In genomic region chr6:140857118-140857746, GRCm38 (mm10) we compare ENCODE assay signal across 8 mouse cellular contexts.
A peak's percentile ranks its signal among the peaks of the same experiment; 100 is the strongest.
DNase-seq lines count a peak whose midpoint lies in the region; ATAC-seq lines count a peak whose summit lies in the region.

No protein-coding gene starts in this region.

- 7% methylated on average over 18 of the region's 18 CpGs for WGBS in kidney, embryonic 15.5 days
- WGBS in neural tube, embryonic 13.5 days = 21% methylated on average over 18 of the region's 18 CpGs

- H3K27me3 ChIP-seq in kidney, embryonic 15.5 days = no peaks in the 10 kb centered on the region
- no peaks in the 10 kb centered on the region for H3K27me3 ChIP-seq in neural tube, embryonic 13.5 days

- peaks cover 35% of the 10 kb centered on the region; the same call in 1 of the 2 replicates for H3K4me1 ChIP-seq in kidney, embryonic 15.5 days
- H3K4me1 ChIP-seq in neural tube, embryonic 13.5 days (replicated peaks) = peaks cover 23% of the 10 kb centered on the region

- H3K4me2 ChIP-seq in kidney, embryonic 15.5 days = peak overlapping the region; percentile 67
- H3K4me2 ChIP-seq in neural tube, embryonic 13.5 days = peak overlapping the region; percentile 58

- H3K36me3 ChIP-seq in kidney, embryonic 15.5 days = no peaks in the 10 kb centered on the region
- H3K36me3 ChIP-seq in neural tube, embryonic 13.5 days = no peaks in the 10 kb centered on the region

- H3K4me3 ChIP-seq in kidney, embryonic 15.5 days (replicated peaks) = peak overlapping the region; percentile 38
- H3K4me3 ChIP-seq in neural tube, embryonic 13.5 days = peak overlapping the region; percentile 31

- no peaks in the 10 kb centered on the region for H3K9me3 ChIP-seq in kidney, embryonic 15.5 days (replicated peaks)
- H3K9me3 ChIP-seq in neural tube, embryonic 13.5 days = no peaks in the 10 kb centered on the region

- H3K9ac ChIP-seq in kidney, embryonic 15.5 days = 0 out of 2 replicates have a peak overlapping the region, but pooled peaks have one; percentile 9
- H3K9ac ChIP-seq in neural tube, embryonic 13.5 days = peak overlapping the region; percentile 61

- no peak for DNase-seq in kidney, adult 11 months
- DNase-seq in cerebellum, adult 9-10 months = peak; percentile 69
- peak; percentile 16 to 27 for DNase-seq in frontal cortex, postnatal 10 days (ENCODE audit: low spot score in 2 of 2)
- peak; percentile 51 to 65 for DNase-seq in left cerebral cortex, postnatal 36 days (ENCODE audit: low spot score in 2 of 2)
- no peak for DNase-seq in gastrocnemius, postnatal 10 days

- intact Hi-C loops in left cerebral cortex, postnatal 36 days (cut with DNase I) = loop anchor here (10.0 kb wide), 1 partner anchor 92 kb away; no protein-coding TSS in a partner anchor

- peak; percentile 63 for ATAC-seq in kidney, embryonic 15.5 days (replicated peaks; ENCODE audit: low FRiP score)
- no peak for ATAC-seq in neural tube, embryonic 13.5 days (ENCODE audit: low read depth)
- no peak for ATAC-seq in erythroblast, adult 5-6 weeks (replicated peaks; ENCODE audit: low FRiP score, poor library complexity, severe bottlenecking)

- peak overlapping the region; percentile 79 for H3K27ac ChIP-seq in kidney, embryonic 15.5 days
- peak overlapping the region; percentile 65 for H3K27ac ChIP-seq in neural tube, embryonic 13.5 days (replicated peaks)

Comparison
In these comparisons a context has a peak if more than half of its experiments do, and no peak if none do; other contexts are left out.
1. DNase-seq: peak in cerebellum, adult 9-10 months (single experiment), frontal cortex, postnatal 10 days (2 of 2) and left cerebral cortex, postnatal 36 days (2 of 2); none in kidney, adult 11 months (single experiment) and gastrocnemius, postnatal 10 days (single experiment).